Mouse (Mus musculus): ENCODE data around the gene Lypd9.
"Not testable (repeated sequence)": the region's sequence is repeated elsewhere in the genome, so short reads cannot be mapped to it uniquely, and the experiment has no call there.

The Lypd9 gene

DNA sequence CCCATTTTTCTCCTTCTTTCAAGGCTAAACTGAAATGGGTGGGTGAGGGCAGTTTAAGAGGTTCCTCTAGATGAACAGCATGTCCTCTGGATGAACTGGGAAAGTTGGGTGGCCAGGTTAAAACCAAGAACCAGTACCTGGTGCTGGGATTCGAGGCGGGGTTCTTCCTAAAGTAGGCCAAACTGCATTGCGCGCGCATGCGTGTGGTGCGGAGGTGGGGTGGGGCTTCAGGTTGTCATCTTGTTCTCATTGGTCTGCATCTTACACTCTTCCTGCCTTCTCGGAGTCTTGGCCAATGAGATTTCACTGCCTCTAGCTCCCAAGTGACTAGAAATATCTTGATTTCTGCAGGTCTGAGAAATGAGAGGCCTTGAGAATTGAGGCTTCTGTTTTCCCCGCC is at the start of gene Lypd9:
Gene Lypd9 (minus strand): TSS at position 165 of the 400 bp plus-strand sequence.
- DNase-seq (ENCODE audit: low spot score), result no peak

DNA sequence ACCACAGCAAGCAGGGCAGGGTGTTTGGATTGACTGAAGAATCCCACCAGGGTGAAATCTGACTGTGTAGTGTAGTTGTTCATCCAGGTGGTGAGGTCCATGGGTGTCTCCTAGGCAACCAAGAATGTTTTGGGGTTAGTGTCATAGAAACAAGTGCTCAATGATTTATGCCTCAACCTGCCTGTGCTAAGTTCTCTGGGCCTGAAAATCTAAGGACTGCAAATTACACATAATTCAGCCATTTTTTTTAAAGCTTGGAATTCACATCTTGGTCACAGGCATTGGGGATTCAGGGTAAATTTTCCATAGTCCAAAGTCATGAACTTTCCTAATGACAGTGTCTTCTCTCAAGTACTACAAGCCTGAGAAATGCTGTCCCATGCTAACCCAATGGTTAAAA is 49.7 kb upstream of the Lypd9 start, which contains the start of gene Olfr331:
Gene Olfr331 (minus strand): TSS at position 101 of the 400 bp plus-strand sequence.
- DNase-seq (ENCODE audit: low spot score), result not testable (repeated sequence)

DNA sequence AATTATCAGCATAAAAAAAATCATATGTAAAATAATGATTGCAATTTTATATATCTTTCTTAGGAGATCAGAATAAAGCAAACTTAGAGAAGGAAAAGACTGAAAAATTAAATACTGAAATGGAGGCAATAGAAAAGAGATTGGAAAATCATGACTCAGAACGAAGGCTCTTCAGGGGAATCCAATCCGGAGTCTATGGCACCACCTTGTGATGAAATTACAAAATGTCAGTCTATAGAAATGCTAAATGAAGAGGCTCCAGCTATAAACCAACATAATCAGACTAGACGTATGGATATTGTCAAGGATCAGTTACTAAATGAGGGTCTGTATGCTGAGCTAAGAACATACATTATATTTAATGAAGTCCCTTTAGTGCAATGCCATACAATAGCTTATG is 46.6 kb upstream of the Lypd9 start:
- DNase-seq (ENCODE audit: low spot score), result peak; percentile 23

DNA sequence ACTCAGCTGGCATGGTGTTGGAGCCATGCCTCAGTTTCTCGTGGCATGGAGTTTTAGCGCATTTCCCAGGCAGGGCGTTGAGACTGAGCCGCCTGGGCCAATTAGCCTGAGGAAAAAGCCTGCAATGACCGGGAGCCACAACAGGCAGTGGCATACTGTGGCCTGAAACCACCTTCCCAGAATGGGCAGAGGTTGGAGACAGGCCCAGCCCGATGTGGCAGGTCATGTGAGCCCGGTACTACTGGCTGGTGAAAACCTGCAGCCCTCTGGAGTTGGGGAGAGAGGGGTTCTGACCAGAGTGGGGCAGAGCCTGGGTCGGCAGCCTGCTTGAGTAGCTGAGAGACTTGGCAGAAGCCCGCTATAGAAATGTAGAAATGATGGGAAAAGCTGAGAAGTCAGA is 46.0 kb upstream of the Lypd9 start:
- DNase-seq (ENCODE audit: low spot score), result no peak

DNA sequence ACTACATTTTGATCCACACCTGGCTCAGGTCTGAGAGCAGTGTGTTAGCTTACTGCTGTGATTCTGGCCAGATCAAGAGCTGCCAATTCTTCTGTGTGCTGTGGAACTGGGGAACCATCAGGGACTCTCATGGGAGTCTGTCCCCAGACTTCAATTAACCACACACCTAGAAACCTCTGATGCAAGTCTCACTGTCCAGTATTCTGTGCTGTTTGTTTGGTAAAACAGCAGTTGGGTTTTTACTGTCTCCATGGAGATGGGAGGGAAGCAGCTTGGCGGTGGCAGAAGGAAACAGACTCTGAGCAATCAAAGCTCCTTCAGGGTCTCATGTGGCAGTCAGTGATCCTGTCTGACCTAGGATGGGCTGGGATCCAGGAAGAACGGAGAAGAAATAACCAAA is 39.7 kb upstream of the Lypd9 start, which contains the start of gene Olfr332:
Gene Olfr332 (minus strand): TSS at position 101 of the 400 bp plus-strand sequence.
- no peak for DNase-seq (ENCODE audit: low spot score)

- DNase-seq (ENCODE audit: low spot score), result no peak
Measured at GRCm38 (mm10) chr11:58462170-58462569, 9.4 kb upstream of the Lypd9 start, which contains the start of gene Olfr30. Olfr30 (minus strand) TSS chr11:58462270.

DNA sequence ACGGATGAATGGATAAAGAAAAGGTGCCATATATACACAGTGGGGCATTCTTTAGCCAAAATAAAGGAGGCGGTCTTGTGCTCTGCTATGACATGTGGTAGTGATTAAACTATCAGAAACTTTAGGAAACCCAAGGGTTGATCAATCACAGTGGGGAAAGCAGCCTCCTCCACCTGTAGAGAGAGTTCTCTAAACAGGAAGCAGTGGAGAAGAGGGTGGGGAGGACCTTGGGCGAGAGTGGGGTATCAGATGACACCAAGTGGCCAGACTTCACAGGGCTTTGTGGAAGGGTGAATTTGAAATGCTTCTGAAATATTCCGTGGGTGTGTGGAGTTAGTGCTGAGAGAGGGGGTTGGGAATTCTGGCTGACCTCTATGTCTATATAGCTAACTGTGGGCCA is 869 bp upstream of the Lypd9 start:
- no peak for DNase-seq (ENCODE audit: low spot score)

DNA sequence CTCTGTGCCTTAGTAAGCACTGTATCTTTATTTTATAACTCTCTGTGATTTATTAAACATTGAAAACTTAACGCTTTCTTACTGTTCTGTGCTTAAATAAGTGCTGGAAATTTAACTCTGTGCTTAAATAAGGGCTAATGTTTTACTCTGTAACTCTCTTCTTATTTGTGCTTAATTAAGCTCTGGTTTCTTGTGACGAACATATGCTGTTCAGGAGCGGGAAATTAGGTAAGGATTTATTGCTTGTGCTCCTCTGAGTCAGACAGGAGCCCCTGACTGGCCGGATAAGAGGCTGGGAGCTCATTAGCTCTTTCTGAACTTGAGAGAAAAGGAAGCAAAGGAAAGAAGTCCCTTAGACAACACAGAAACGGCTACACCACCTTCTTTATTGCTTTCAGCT is 14.9 kb downstream of the Lypd9 start:
- DNase-seq (ENCODE audit: low spot score), result no peak

DNA sequence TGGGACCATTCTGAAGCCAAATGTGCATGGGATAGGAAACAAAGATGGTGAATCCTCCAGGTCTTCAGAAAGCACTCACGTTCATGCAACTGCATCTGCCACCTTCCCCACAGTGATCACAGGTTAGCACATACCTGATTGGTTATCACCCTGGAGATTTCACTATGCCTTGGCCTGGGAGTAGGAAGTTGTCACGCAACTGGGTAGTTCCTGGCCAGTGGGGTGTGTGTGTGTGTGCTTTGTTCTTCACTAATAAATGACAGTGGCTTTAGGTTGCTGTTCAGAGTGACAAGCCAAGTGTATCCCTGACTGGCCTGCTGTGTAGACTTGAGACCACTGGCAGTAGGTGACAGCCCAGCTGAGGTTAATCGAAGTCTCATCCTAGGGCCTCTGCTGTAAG is 20.5 kb downstream of the Lypd9 start, which contains the start of gene Gm12253:
Gene Gm12253 (plus strand): TSS at position 301 of the 400 bp plus-strand sequence.
- no peak for DNase-seq (ENCODE audit: low spot score)

GRCm38 (mm10) chr11:58420815-58421214 is 31.9 kb downstream of the Lypd9 start, which contains the start of gene 1810065E05Rik:
1810065E05Rik (plus strand) TSS chr11:58421111.
- DNase-seq (ENCODE audit: low spot score), result no peak

DNA sequence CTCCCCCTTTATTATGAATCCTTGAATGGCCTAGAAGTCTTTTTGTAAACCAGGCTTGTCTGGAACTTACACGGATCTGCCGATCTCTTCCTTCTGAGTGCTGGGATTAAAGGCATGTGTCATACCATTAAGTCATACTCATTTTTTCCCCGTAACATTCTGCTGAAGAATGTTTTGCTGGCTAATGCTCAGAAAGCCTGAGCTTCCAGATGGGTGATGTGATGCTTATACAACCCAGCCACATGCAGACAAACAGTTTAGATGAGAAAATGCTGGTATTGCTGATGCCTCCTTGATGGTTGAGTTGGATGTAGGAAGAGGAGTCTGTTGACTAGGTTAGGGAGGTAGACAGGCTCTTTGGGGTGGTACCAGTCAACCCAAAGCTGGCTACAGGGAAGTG is 34.4 kb downstream of the Lypd9 start:
- no peak for DNase-seq (ENCODE audit: low spot score)

- no peak for DNase-seq (ENCODE audit: low spot score)
Measured at GRCm38 (mm10) chr11:58408066-58408465, 44.7 kb downstream of the Lypd9 start.

DNA sequence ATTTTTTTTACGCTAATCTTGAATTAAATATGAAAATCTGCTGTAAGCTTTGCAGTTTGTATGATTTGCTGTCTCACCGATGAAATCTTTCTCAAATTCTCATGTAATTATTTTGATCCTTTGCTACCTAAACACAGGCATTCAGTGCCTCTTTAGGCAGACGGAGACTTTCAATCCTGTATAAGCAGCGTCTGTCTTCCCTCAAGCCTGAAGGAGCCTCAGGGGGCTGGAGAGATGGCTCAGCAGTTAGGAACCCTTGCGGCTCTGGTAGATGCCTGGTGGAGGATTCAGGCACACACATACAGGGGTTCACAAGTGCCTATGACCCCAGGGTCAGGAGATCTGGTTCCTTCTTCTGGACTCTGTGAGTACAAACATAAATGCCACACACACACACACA is 52.1 kb downstream of the Lypd9 start:
- DNase-seq (ENCODE audit: low spot score), result no peak

DNA sequence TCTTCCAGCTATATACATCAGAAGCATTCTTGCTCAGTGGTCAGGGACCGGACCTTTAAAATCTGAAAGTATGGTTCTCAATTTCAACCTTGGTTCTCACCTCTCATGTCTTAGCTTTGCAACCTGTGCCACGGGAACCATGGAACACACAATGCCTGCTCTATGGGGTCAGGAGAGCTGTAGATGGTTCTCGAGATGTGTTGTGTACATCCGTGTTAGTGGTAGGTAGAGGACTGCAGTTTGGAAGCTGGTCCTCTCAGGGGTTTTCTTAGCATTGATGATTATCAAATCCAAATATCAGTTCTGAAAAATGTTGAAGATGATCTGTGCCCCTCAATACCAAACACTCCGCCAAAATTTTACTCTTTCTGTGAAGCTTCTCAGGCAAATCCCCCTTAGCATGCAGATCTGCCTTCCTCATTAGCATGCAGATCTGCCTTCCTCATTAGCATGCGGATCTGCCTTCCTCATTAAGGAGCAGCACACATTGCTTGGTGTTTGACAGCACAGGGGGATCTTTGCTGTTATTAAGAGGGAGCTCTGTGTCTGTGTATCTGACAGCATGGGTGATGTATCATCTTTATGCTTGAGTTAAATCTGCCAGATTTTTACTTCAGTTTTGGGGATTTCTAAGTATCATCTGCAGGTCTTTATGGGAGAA is 52.6 kb downstream of the Lypd9 start:
- DNase-seq (ENCODE audit: low spot score), result no peak
